Mouse (Mus musculus) spleen, embryonic (tissue): ENCODE data around the gene Kndc1.

Experiments
- CTCF ChIA-PET: fragments of 350-600 bp; sonication (Branson Sonifier 250); formaldehyde crosslinking; loops from one replicate; lab custom pipeline; 2022; lab: Charles Lee

Gene Kndc1

GRCm38 (mm10) chr7:139950283-139950971, 55.9 kb downstream of the Kndc1 start:
- CTCF ChIA-PET: no interaction called here

DNA sequence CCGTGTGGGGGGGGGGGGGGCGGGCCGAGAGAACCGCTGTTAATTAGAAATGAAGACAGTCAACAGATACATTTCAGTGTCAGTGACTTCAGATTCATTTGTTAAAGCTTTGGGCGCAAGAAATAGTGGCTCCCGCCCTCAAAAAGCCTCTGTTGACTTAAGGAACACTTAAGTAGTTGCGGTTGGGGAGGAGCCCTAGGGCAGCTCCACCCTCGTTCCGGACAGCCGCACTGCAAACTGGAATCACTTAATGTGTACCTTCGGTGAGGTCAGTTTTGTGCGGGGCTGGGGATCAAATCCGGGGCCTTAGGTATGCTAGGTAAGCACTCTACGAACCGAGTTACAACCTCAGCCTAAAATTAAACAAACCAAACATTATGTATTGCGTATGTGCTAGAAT, 56.6 kb downstream of the Kndc1 start:
- CTCF ChIA-PET: interaction anchor here (0.6 to 0.7 kb wide), 2 partner anchors 20 to 48 kb away, joined by 6 read pairs; no protein-coding TSS in a partner anchor

- CTCF ChIA-PET: interaction anchor here (0.5 to 0.6 kb wide), 2 partner anchors 138 to 151 kb away, joined by 3 to 4 read pairs; no protein-coding TSS in a partner anchor
Observed at GRCm38 (mm10) chr7:139951991-139952633, 57.6 kb downstream of the Kndc1 start.

DNA sequence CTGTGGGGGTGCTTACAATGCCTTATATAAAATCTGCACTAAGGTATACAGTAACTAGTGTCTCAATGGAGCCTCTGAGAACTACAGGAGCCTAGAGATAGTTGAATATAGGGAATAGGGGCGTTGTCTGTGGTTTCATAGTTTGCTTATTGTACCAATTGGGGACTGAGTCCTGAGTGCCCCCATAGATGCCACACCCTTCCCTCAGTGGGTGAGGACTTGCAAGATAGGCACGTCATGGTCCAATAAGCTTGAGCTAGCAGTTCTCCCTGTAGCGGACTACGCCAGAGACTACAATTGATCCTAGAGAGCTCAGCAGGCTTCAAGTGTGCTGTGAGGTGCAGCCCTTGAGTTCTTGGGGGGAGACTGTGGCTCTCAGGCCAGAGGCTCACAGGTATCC, 61.0 kb downstream of the Kndc1 start:
- CTCF ChIA-PET: no interaction called here

DNA sequence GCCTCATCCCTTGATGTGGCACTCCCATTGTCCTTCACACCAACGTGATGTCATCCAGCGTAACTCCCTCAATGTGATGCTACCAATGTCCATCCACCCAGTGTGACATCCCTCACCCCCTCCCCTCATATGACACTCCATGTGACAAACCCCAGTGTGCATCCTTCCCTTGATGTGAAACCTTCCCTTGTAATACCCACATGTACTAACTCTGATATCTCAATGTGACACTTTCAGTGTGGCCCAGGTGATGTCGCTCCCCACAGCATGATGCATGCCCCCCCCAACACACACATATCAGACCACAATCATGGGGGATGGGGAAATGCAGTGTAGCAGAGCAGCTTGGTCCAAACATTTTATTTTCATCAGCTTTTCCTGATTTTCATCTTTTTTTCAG, 62.2 kb downstream of the Kndc1 start:
- CTCF ChIA-PET: no interaction called here

GRCm38 (mm10) chr7:139957437-139957836, 62.9 kb downstream of the Kndc1 start:
- CTCF ChIA-PET: interaction anchor here (1.1 kb wide), 1 partner anchor 12 kb away, joined by 3 read pairs; no protein-coding TSS in a partner anchor

- CTCF ChIA-PET: interaction anchor here (0.6 to 1.1 kb wide), 2 partner anchors 12 to 23 kb away, joined by 3 to 12 read pairs; no protein-coding TSS in a partner anchor
Observed at GRCm38 (mm10) chr7:139957958-139958357, 63.5 kb downstream of the Kndc1 start.

DNA sequence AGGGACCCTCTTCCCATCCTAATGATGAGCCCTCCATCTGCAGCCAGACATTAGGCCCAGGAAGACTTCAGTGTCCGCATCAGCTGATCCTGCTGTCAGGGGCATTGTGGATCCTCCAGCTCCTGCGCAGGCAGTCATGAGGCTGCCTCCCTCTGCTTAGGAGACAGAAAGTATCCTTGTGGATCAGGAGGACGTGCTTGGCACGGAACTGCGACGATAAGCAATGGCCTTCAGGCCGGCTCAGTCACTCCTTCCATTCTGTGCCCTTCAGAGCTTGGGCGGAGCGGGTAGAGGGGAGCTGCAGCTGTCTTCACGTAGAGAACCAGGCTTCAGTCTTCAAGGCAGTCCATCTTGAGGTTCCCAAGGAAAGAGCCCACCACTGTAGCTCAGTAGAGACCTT, 66.6 kb downstream of the Kndc1 start:
- CTCF ChIA-PET: no interaction called here

- CTCF ChIA-PET: interaction anchor here (0.7 to 0.8 kb wide), 2 partner anchors 25 to 100 kb away, joined by 4 to 5 read pairs; no protein-coding TSS in a partner anchor
Observed at GRCm38 (mm10) chr7:139963814-139964213, 69.3 kb downstream of the Kndc1 start.

- CTCF ChIA-PET: interaction anchor here (1.5 kb wide), 1 partner anchor 28 kb away, joined by 4 read pairs; no protein-coding TSS in a partner anchor
Observed at GRCm38 (mm10) chr7:139967175-139967574, 72.7 kb downstream of the Kndc1 start.

- CTCF ChIA-PET: interaction anchor here (0.7 to 1.5 kb wide), 3 partner anchors 19 to 60 kb away, joined by 3 to 4 read pairs (median 4); no protein-coding TSS in a partner anchor
Observed at GRCm38 (mm10) chr7:139968428-139968827, 73.9 kb downstream of the Kndc1 start.

DNA sequence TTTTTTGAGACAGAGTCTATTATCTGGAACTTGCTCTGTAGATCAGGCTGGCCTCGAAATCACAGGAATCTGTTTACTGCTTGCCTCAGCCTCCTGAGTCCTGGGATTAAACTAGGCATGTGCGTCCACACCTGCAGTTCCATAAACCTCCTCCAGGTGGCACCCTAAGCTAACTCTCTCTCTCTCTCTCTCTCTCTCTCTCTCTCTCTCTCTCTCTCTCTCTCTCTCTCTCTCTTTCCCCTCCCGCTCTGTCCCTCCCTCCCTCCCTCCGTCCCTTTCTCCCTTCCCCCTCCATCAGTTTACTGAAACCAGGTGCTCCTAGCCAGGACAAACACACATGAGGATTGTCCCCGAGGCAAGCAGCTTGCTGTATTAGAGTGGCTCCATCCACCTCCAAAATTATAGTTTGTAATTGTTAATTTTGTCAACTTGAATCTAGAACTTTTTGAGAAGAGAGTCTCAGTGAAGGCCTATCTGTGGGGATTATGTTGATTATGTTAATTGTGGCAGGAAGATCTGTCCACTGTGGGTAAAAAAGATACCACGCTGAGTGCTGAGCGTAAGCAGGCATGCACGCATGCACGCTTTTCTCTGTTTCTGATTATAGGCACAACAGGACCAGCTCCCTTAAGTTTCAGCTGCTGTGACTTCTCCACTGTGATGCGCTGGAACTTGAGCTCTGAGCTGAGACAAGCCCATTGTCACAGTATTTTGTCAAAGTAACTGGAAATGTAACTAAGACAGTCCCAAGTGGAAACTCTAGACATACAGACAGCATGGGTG, 75.0 kb downstream of the Kndc1 start:
- CTCF ChIA-PET: interaction anchor here (0.6 to 2.2 kb wide), 8 partner anchors 10 to 220 kb away, joined by 3 to 11 read pairs (median 3); no protein-coding TSS in a partner anchor

GRCm38 (mm10) chr7:139970216-139970919, 75.9 kb downstream of the Kndc1 start:
- CTCF ChIA-PET: interaction anchor here (0.8 to 2.2 kb wide), 3 partner anchors 10 to 25 kb away, joined by 3 to 7 read pairs (median 3); no protein-coding TSS in a partner anchor

DNA sequence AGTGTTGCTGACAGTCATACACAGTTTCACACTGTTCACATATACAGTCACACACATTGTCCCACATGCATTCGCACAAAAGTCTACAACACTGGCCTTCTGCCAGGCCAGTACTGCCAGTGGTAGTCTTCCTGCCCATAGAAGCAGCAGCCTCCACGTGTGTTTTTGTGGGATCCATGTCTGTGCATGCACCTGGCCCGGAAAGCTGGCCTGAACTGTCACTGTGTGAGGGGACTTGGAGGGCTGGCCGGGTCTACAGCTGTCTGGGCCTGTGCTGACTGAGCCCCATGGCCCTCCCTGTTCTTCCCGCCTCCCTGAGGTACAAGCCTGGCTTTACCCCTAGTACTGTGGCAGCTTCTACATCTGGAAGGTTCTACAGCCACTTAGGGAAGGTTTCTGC, 76.5 kb downstream of the Kndc1 start:
- CTCF ChIA-PET: interaction anchor here (2.2 kb wide), 1 partner anchor 24 kb away, joined by 7 read pairs; no protein-coding TSS in a partner anchor

DNA sequence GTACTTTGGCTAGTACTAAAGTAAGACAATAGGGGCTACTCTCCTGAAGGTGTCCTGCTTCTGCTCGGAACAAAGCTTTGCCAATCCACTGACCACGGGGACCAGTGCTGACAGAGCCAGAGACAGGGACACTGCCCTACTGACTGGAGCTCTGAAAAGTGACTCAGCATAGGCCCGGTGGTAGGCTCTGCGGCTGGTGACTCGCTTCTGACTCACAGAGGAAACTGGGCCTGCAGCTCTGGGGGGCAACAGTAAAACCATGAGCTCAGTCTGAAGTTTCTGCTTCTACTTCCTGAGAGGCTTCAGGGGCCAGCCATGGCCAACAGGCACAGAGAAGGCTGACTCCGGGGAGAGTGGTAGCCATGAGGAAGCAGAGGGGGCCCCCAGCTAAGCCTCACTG, 76.9 kb downstream of the Kndc1 start:
- CTCF ChIA-PET: interaction anchor here (0.6 to 2.2 kb wide), 2 partner anchors 20 to 23 kb away, joined by 6 to 7 read pairs; no protein-coding TSS in a partner anchor

DNA sequence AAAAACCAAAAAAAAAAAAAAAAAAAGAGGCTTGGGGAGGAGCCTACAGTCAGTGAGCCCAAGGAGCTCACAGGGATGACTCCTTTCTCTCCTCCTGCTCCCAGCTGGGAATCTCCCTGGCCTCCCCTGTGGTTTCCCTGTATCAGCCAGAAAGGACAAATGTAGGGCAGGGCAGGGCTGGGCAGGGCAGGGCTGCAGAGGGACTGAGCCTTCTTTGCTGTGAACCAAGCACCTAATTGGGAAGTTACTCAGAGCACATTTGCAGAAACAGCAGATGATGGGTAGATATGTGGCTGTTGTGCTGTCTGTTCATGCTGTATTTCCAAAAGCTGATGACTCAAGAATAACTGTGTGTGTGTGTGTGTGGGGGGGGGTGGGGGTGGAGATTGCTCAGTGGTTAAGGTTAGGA, 78.4 kb downstream of the Kndc1 start:
- CTCF ChIA-PET: no interaction called here

DNA sequence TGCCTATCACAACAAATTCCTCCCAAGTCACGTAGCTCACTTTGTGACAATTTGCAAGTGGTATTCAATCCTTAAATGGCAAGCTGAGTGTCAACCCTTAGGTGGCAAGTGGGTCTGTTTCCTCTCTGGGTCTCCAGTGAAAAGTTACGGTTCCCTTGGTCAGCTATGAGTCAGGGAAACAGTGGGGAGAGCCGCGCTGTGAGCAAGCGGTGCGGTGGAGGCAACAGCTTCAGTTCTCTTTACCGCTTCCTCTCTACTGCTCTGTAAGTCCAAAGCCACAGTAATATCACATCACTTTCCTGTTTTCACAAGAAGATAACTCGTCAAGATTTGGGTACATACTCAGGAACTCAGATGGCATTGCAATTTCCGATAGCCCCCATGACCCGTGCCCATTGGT, 79.8 kb downstream of the Kndc1 start:
- CTCF ChIA-PET: interaction anchor here (0.7 kb wide), 1 partner anchor 20 kb away, joined by 3 read pairs; no protein-coding TSS in a partner anchor

GRCm38 (mm10) chr7:139975471-139975870, 81.0 kb downstream of the Kndc1 start:
- CTCF ChIA-PET: interaction anchor here (0.5 kb wide), 1 partner anchor 133 kb away, joined by 15 read pairs; no protein-coding TSS in a partner anchor

- CTCF ChIA-PET: no interaction called here
Observed at GRCm38 (mm10) chr7:139978278-139978892, 83.9 kb downstream of the Kndc1 start, which contains the start of gene 6430531B16Rik. TSS of gene 6430531B16Rik (minus strand) at chr7:139978755.
